Mouse (Mus musculus) gastrocnemius, postnatal 4 days (tissue): ENCODE data around the gene Fgfr2. TPM values are rescaled to one million over a fixed set of nuclear protein-coding genes. Genes with fewer than 3 reads are reported as not detected.

Experiments
- DNase-seq, 2 experiments: peaks; one replicate each; pipeline ENCODE4 v3.0.0; 2021 to 2022; ENCODE audit warnings: low spot score in 2 of 2, mixed read lengths in 2 of 2
- total RNA-seq, 2 experiments: library from RNA; stranded (reverse); gene quantifications; 2 replicates each; pipeline ENCODE4 v1.2.3; 2021

Gene Fgfr2
- total RNA-seq, 2 experiments from 2014 or later = 6.5 to 8.0 TPM

DNA sequence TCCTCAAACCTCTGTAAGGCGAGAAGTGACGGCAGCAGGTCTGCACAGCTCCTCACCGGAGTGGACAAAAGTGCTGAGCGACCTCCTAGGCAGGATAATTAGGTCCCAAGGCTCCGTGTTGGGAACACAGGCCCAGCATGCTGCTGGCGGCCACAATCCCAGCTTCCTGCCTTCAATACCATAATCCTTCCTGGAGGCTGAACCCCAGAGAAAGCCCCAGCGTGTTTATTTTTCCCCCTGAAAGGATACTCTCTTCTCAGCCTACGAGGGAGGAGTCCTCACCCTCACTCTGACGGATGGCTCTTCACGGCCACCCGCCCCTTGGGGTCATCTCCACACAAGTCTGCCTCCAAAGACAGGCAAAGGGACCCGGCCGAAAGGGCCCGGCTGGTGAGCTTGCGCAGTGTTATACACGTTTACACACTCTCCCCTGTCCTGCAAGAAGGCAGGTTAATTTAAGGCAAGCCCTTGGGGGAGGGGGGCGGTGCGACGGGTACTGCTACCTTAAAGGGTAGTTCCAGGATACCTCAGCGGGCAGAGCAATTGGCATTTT is 2859.3 kb downstream of the Fgfr2 start:
- DNase-seq = no peak

- no peak for DNase-seq
Measured at GRCm38 (mm10) chr7:130263233-130263594, 2859.9 kb downstream of the Fgfr2 start.

- no peak for DNase-seq
Measured at GRCm38 (mm10) chr7:130262528-130263232, 2860.5 kb downstream of the Fgfr2 start.

DNA sequence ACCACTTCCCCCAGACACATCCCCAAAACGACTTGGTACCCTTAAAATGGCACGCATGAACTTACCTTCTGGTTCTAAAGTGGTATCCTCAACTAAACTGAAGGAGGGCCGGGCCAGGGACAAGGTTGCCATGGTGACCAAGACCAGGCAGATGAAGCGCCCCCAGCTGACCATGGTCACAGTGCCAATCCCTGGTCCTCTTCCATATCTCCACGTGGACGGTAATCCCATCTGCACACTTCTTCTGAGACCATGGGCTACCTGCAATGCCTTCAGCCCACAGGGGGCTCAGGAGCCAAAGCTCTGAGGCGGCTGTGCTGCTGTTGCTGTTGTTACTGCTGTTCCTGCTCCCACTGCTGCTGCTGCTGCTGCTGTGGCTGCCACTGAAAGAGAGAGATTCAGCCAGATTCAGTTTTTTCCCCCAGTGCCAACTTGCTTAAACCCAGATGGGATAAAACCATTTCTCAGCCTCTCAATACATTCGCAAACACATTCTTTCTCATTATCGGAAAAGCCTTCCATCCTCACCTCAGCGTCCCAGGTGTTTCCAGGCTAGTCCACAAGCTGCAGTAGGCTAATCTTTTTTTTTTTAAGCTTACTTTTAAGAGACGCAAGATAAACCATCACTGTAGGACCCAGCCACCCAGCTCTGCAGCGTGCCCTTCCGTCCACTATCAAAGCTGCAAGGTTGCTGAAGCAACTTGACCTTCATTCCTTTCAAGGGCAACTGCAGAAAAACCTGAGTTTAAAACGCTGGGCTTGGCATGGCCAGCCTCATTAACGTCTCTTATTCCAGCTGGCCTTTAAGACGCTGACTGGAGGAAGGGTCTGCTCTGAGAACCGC is 2861.2 kb downstream of the Fgfr2 start:
- DNase-seq = no peak

- DNase-seq = no peak
Measured at GRCm38 (mm10) chr7:130260905-130261683, 2862.1 kb downstream of the Fgfr2 start.

DNA sequence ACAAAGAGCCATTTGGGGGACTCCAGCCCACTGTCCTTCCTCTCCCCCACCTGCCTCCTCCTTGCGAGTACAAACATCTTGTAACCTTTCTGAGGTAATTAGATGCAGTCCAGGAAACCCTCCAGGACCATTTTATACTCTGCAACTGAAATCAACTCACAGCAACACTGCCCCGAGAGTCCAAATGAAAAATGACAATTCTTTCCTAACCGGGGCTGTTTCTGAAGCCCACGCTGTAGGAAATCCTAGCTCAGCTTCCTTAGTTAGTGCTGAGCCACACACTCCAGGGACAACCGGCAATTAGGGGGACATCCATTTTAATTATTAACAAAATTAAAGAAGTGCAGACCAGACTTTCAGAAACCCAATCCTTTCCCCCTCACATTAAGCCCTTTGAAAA is 2863.1 kb downstream of the Fgfr2 start:
- no peak for DNase-seq

DNA sequence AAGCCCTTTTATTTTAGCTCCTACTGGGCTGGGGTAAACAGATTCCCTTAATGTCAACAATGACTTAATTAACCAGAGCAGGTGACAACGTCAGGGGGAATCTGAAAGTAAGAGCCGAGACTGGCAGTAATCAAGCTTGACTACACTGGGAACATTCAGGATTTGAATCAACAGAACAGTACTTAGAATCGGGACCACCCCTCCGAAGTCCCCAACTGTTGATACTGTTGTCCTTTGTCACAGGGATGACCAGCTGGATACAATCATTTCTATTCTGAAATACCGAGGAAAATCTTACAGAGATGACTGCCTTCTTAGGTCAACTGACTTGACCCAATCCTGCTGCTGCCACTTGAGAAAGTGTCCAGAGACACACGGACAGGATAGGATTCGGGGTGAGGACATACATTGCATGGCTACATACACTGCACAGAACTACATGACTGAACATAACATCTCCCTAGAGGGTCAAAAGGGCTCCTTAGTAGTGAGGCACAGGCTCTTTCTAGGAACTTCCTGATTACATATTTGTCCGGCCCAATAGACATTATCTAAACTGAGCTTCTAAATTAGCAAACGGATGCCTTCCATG is 2864.3 kb downstream of the Fgfr2 start:
- no peak for DNase-seq

GRCm38 (mm10) chr7:130257991-130258703 is 2865.0 kb downstream of the Fgfr2 start:
- no peak for DNase-seq

DNA sequence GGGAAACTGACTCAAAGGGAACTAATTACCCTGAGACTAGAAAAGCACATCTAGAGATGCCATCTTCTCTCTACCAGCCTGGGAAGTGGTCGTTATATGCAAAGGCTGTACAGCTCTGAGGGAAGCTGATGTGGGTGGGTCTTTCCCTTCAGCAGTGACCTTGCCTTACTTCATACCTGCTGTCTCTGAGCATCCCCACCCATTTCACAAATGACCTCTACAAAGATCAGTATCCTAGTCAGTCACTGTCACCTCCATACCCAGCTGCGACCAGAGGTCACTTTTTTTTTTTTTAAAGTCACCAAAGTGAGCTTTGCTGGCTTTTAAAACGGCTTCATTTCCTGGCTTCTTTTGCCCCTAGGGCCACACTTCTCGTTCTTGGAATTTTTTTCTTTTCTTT is 2869.9 kb downstream of the Fgfr2 start:
- no peak for DNase-seq

DNA sequence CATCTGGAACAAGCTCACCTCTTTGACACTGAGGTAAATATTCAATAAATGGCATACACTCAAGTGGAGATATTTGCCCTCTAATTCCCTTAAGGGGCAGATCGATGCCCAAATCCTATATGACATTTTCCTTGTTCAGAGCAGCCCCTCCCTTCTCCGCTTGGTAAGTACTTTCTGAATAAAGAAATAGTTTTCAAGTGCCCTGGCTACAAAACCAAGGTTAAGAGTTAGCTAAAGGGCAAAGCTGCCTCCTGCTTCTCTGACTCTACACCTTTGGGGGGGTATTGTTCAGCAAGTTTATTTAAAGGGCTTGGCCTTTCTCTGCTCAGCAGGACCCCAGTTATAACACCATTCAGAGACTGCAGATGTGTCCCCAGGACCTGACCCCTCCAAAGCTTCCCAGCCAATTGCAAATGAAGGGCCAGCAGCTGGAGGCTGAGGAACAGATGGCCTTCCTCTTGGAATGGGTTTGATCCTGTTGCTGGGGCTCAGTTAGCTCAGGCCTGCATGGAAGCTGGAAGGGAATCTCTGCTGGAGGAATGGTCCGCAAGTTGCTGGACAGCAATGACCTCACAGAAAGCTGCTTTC is 2871.1 kb downstream of the Fgfr2 start:
- no peak for DNase-seq

- DNase-seq = no peak
Measured at GRCm38 (mm10) chr7:130250994-130251393, 2872.2 kb downstream of the Fgfr2 start.

- DNase-seq = no peak
Measured at GRCm38 (mm10) chr7:130248403-130248802, 2874.7 kb downstream of the Fgfr2 start.

DNA sequence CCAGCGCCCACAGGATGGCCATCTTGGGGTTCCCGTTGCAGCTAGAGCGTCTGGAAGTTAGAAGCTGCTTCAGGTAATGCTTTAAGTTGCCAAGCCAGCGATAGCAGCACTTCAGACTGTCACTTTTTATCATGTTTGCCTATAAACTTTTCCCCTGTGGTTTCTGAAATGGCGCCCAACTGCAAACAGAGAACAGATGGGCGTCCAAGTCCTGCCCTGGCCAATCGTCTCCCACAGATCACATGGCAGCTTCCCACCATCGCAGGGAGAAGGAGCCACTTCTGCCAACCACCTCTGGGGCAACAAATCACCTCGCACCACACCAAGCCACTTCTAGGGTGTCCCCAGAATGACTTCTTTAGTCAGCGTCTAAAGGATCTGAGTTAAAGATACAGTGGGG is 2875.3 kb downstream of the Fgfr2 start:
- DNase-seq = no peak

- no peak for DNase-seq
Measured at GRCm38 (mm10) chr7:130246483-130246882, 2876.7 kb downstream of the Fgfr2 start.

DNA sequence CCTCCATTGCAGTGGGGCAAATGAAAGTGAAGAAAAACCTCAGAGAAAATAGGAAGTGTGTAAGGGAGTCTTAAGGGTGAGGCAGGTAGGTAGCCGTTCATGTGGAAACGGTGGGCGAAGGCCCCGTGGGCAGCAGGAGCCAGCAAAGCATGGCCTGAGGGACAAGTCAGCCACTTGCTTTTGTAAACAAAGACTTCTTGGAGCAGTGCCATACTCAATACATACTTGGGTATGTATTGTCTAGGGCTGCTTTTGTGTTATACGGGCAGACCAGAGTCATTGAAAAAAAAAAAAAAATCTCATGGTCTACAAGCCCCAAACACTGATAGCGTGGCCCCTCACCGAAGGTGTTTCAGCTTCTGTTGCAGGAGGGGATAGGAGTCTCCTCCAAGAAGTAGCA is 2878.6 kb downstream of the Fgfr2 start:
- DNase-seq = no peak

DNA sequence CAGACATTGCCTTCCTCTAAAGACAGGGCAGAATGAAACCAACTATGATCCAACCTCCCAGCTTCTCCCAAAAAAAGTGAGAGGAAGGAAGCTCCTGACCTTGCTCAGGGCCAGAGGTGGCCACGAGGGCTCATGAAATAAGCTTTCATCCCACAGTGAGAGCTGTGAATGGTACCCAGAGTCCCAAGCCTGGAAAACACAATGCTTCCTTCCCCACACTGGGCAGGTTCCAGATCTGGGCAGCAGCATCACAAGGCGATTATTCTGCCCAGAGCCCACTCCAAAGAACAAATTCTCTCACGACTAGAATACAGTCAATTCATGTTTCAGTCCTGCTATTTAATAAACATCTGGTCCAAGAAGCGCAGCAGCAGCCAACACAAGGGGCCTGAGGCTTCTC is 2879.3 kb downstream of the Fgfr2 start:
- DNase-seq = no peak

- no peak for DNase-seq
Measured at GRCm38 (mm10) chr7:130240191-130240590, 2883.0 kb downstream of the Fgfr2 start.

DNA sequence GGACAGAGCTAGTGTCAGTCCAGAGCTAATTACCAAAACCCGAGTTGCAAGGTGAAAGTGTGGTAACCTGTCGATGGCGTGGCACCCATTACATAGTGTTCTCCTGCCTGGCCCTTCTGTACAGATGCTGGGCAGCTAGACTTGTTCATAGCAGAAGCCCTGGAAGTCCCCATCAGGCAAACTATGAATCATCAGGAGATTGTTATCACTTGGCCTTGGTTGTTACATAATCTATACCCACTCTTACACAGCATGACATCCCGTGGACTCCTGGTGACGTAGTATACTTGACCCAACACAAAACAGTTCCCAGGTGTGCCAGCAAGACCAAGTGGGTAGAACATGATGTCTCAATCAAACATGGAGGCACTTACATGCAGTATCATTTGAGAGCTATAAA is 2885.9 kb downstream of the Fgfr2 start:
- DNase-seq = no peak

- DNase-seq = no peak
Measured at GRCm38 (mm10) chr7:130233777-130234176, 2889.4 kb downstream of the Fgfr2 start.

DNA sequence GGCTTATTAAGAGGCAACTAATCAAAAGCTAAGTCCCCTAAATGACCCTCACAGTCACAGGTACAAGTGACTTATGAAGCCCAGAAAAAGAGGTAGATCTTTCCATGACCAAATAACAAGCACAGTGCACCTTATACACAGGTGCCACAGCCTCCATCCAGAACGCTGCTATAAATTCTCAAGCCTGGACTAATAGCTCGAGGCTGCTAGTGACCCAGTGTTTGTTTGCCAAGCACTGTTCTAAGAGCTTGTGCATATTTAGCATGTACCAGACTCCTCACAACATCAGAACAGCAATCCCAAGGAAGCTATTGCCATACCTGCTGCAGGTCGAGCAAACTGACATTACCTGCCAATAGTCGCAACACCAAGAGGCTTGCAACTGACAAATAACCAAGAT is 2893.1 kb downstream of the Fgfr2 start:
- DNase-seq = no peak
